Mouse (Mus musculus) small intestine, adult 2 months (tissue): ENCODE data around the gene Fnbp4. TPM values are rescaled to one million over a fixed set of nuclear protein-coding genes. Genes with fewer than 3 reads are reported as not detected.
"Not testable (repeated sequence)": the region's sequence is repeated elsewhere in the genome, so short reads cannot be mapped to it uniquely, and the experiment has no call there.

Experiments used
- H3K27ac ChIP-seq: fragments of 200-500 bp; 2 replicates; pipeline ENCODE4 v1.5.1; 2012; ENCODE audit warnings: low read depth, low read length, control low read depth, inconsistent platforms; ENCODE audit not compliant: insufficient read depth
- H3K27me3 ChIP-seq: fragments of 200-500 bp; 2 replicates; pipeline ENCODE4 v1.6.1; 2012; ENCODE audit warnings: mild to moderate bottlenecking, moderate library complexity, low read length, inconsistent platforms; ENCODE audit not compliant: control insufficient read depth, insufficient read depth
- H3K36me3 ChIP-seq: fragments of 200-500 bp; 2 replicates; pipeline ENCODE4 v1.6.1; 2012; ENCODE audit warnings: mild to moderate bottlenecking, low read length, control low read depth, inconsistent platforms; ENCODE audit not compliant: control insufficient read depth, insufficient read depth
- H3K4me1 ChIP-seq: fragments of 200-500 bp; 2 replicates; pipeline ENCODE4 v1.6.1; 2012; ENCODE audit warnings: low read length, inconsistent platforms, mixed read lengths; ENCODE audit not compliant: control insufficient read depth, insufficient read depth, insufficient read length
- H3K4me3 ChIP-seq: fragments of 200-500 bp; 2 replicates; pipeline ENCODE4 v1.5.1; 2012; ENCODE audit warnings: low read depth, mild to moderate bottlenecking, control low read depth, inconsistent platforms, low read length, moderate library complexity
- CTCF ChIP-seq: fragments of 200-500 bp; IDR thresholded peaks from 2 replicates; pipeline ENCODE4 v1.5.1; 2012; ENCODE audit warnings: low read depth, mild to moderate bottlenecking, control low read depth, inconsistent platforms, low read length, moderate library complexity, mixed read lengths; ENCODE audit not compliant: insufficient replicate concordance, insufficient read length; ENCODE audit errors: extremely low read depth
- POLR2A ChIP-seq: fragments of 200-500 bp; IDR thresholded peaks from 2 replicates; pipeline ENCODE4 v1.6.1; 2012; ENCODE audit warnings: low read depth, mild to moderate bottlenecking, control low read depth, inconsistent platforms, low read length, moderate library complexity
- WGBS: fragments of 180-500 bp; shearing (Covaris S2); methylation state at CpG from one replicate; pipeline ENCODE4 v1.1.7; 2018; 5-methylcytosine and 5-hydroxymethylcytosine counted together
- polyA plus RNA-seq: library from polyadenylated mRNA; depleted of rRNA; stranded (reverse); fragments of >200 nt; gene quantifications from 2 replicates; pipeline ENCODE4 v1.2.3, GENCODE M21; 2012; rRNA removed

Gene Fnbp4
- polyA plus RNA-seq, 1 experiment: 19.9 TPM

GRCm38 (mm10) chr2:90818710-90819109 lies 73.5 kb downstream of the Fnbp4 start:
- no peak for TF ChIP-seq POLR2A
- TF ChIP-seq CTCF: no peak
- Histone ChIP-seq H3K4me3 (no peak overlapping the region), H3K27me3 (no peaks in the 10 kb centered on the region), H3K27ac (no peak overlapping the region), H3K36me3 (no peaks in the 10 kb centered on the region), H3K4me1 (no peaks in the 10 kb centered on the region; the same call in 1 of the 2 replicates)
- 95% methylated on average over 3 of the region's 3 CpGs for WGBS

- no peak overlapping the region for H3K27ac ChIP-seq
- 91% methylated on average over 3 of the region's 3 CpGs for WGBS
- no peak for TF ChIP-seq POLR2A
- no peak for TF ChIP-seq CTCF
- no peaks in the 10 kb centered on the region for H3K27me3 ChIP-seq
- no peaks in the 10 kb centered on the region; the same call in 1 of the 2 replicates for H3K4me1 ChIP-seq
- H3K4me3 ChIP-seq: no peak overlapping the region
- H3K36me3 ChIP-seq: no peaks in the 10 kb centered on the region
These were observed 75.7 kb downstream of the Fnbp4 start for GRCm38 (mm10) chr2:90820894-90821293.

GRCm38 (mm10) chr2:90822978-90823377 lies 77.8 kb downstream of the Fnbp4 start:
- Histone ChIP-seq H3K4me1 (no peaks in the 10 kb centered on the region), H3K36me3 (no peaks in the 10 kb centered on the region), H3K4me3 (no peak overlapping the region), H3K27me3 (no peaks in the 10 kb centered on the region), H3K27ac (no peak overlapping the region)
- TF ChIP-seq CTCF (no peak), POLR2A (no peak)
- 97% methylated on average over 2 of the region's 2 CpGs for WGBS

- no peaks in the 10 kb centered on the region for H3K27me3 ChIP-seq
- TF ChIP-seq CTCF (no peak), POLR2A (no peak)
- 91% methylated on average over 6 of the region's 6 CpGs for whole genome bisulfite sequencing
These were observed 78.6 kb downstream of the Fnbp4 start for GRCm38 (mm10) chr2:90823781-90824180.

GRCm38 (mm10) chr2:90824528-90824927 lies 79.4 kb downstream of the Fnbp4 start:
- not testable (repeated sequence) for H3K36me3 ChIP-seq, H3K27me3 ChIP-seq, H3K4me1 ChIP-seq, H3K27ac ChIP-seq, H3K4me3 ChIP-seq
- 51% methylated on average over 10 of the region's 10 CpGs for WGBS

More at GRCm38 (mm10) chr2:90823781-90824180, 78.6 kb downstream of the Fnbp4 start:
- Histone ChIP-seq H3K4me1 (peaks cover under 1% of the 10 kb centered on the region; the same call in 1 of the 2 replicates), H3K4me3 (no peak overlapping the region), H3K27ac (no peak overlapping the region), H3K36me3 (no peaks in the 10 kb centered on the region)

- TF ChIP-seq CTCF (no peak), POLR2A (no peak)
- H3K27ac ChIP-seq: no peak overlapping the region
- 89% methylated on average over 11 of the region's 11 CpGs for WGBS
- no peaks in the 10 kb centered on the region for H3K27me3 ChIP-seq
- no peak overlapping the region for H3K4me3 ChIP-seq
- no peaks in the 10 kb centered on the region for H3K36me3 ChIP-seq
- peaks cover 3% of the 10 kb centered on the region; the same call in 1 of the 2 replicates for H3K4me1 ChIP-seq
These were observed 80.5 kb downstream of the Fnbp4 start for GRCm38 (mm10) chr2:90825515-90826172.

GRCm38 (mm10) chr2:90828739-90829138 lies 83.6 kb downstream of the Fnbp4 start:
- 21% methylated on average over 7 of the region's 7 CpGs for WGBS
- Histone ChIP-seq H3K4me1 (peaks cover 6% of the 10 kb centered on the region; the same call in 1 of the 2 replicates), H3K36me3 (no peaks in the 10 kb centered on the region), H3K27me3 (no peaks in the 10 kb centered on the region), H3K27ac (no peak overlapping the region), H3K4me3 (no peak overlapping the region)
- TF ChIP-seq CTCF (no peak), POLR2A (no peak)

Other genes with a start within 250 kb of the Fnbp4 start
- 3.4 and 7.3 TPM in 2 replicates for gene Ptprj, start 164.7 kb upstream of the Fnbp4 start, polyA plus RNA-seq
- gene Nup160, start 68.2 kb upstream of the Fnbp4 start, polyA plus RNA-seq: 1.8 and 3.5 TPM in 2 replicates
- gene Agbl2, start 37.4 kb downstream of the Fnbp4 start, polyA plus RNA-seq: 0.08 and 0.22 TPM in 2 replicates
- 45.2 and 85.5 TPM in 2 replicates for gene Mtch2, start 101.8 kb downstream of the Fnbp4 start, polyA plus RNA-seq
- 3.5 and 4.0 TPM in 2 replicates for gene C1qtnf4, start 140.5 kb downstream of the Fnbp4 start, polyA plus RNA-seq
- 5.9 and 9.6 TPM in 2 replicates for gene Kbtbd4, start 159.4 kb downstream of the Fnbp4 start, polyA plus RNA-seq
- gene Ndufs3, start 159.5 kb downstream of the Fnbp4 start, polyA plus RNA-seq: 65.7 and 119 TPM in 2 replicates
- 16.8 and 25.0 TPM in 2 replicates for gene Celf1, start 195.0 kb downstream of the Fnbp4 start, polyA plus RNA-seq